ENCODE assay signal across 19 mouse cellular contexts in genomic region chr17:14394861-14395260, GRCm38 (mm10).
DNase-seq lines count a peak whose midpoint lies in the region; ATAC-seq and TF ChIP-seq lines count a peak whose summit lies in the region.
"Had no signal": no experiment of that assay in that cellular context is flagged by ENCODE, and none has a peak within 500 bp of the region (broad histone marks: within the 10 kb centered on the region; RNA-seq: fewer than 3 reads in every experiment).

No protein-coding gene starts in this region.

- DNase-seq in kidney, adult 11 months = peak; percentile 6
- peak; percentile 29 for DNase-seq in kidney, postnatal 10 days
- DNase-seq in Muller cell, postnatal 12 days (ENCODE audit: inconsistent ontology term) = peak; percentile 67
- DNase-seq in brain, embryonic 14.5 days (ENCODE audit: low read depth) = peak; percentile 19
- DNase-seq in layer of hippocampus, adult 11-12 months (ENCODE audit: low spot score) = no peak
- DNase-seq in left cerebral cortex, adult 11 months (ENCODE audit: low spot score) = no peak
- DNase-seq: adrenal gland, adult 8-10 months; adrenal gland, postnatal 36 days; cerebellum, adult 11-12 months; cerebellum, adult 9-11 months; cerebellum, postnatal 36 days; gastrocnemius, postnatal 36 days; heart, adult 11 months; heart, postnatal 36 days had no signal

- no peak overlapping the region for H3K9ac ChIP-seq in kidney, embryonic 15.5 days
- H3K9ac ChIP-seq in kidney, embryonic 14.5 days (ENCODE audit: low read depth, low read length) = no peak overlapping the region
- H3K9ac ChIP-seq: forebrain, embryonic 15.5 days; heart, embryonic 13.5 days; hindbrain, embryonic 12.5 days had no signal

- H3K4me3 ChIP-seq in kidney, embryonic 15.5 days (replicated peaks) = no peak overlapping the region
- H3K4me3 ChIP-seq in kidney, embryonic 14.5 days (ENCODE audit: low read length) = no peak overlapping the region
- H3K4me3 ChIP-seq: forebrain, embryonic 15.5 days; heart, embryonic 13.5 days; hindbrain, embryonic 12.5 days had no signal

- peaks cover 13% of the 10 kb centered on the region; the same call in 1 of the 2 replicates for H3K4me1 ChIP-seq in kidney, embryonic 15.5 days
- no peaks in the 10 kb centered on the region for H3K4me1 ChIP-seq in kidney, embryonic 14.5 days (ENCODE audit: control insufficient read depth, insufficient read depth, low read length)
- H3K4me1 ChIP-seq: forebrain, embryonic 15.5 days; hindbrain, embryonic 12.5 days had no signal

- no peak for ATAC-seq in kidney, embryonic 15.5 days (replicated peaks; ENCODE audit: low FRiP score)
- no peak for ATAC-seq in kidney, embryonic 14.5 days (ENCODE audit: low FRiP score, low TSS enrichment)
- ATAC-seq: forebrain, embryonic 15.5 days had no signal

- WGBS in kidney, embryonic 15.5 days = 53% methylated on average over 5 of the region's 5 CpGs
- WGBS in kidney, embryonic 14.5 days = 61% methylated on average over 5 of the region's 5 CpGs

- H3K36me3 ChIP-seq in kidney, embryonic 15.5 days = no peaks in the 10 kb centered on the region
- H3K36me3 ChIP-seq in kidney, embryonic 14.5 days (ENCODE audit: control insufficient read depth, insufficient read depth, low read length) = no peaks in the 10 kb centered on the region
- H3K36me3 ChIP-seq: forebrain, embryonic 15.5 days; heart, embryonic 13.5 days; hindbrain, embryonic 12.5 days had no signal

- H3K27me3 ChIP-seq in kidney, embryonic 15.5 days = no peaks in the 10 kb centered on the region
- H3K27me3 ChIP-seq in kidney, embryonic 14.5 days (ENCODE audit: control insufficient read depth, insufficient read depth, low read length) = no peaks in the 10 kb centered on the region
- H3K27me3 ChIP-seq: forebrain, embryonic 15.5 days; hindbrain, embryonic 12.5 days had no signal

- no peak overlapping the region for H3K4me2 ChIP-seq in kidney, embryonic 15.5 days
- H3K4me2 ChIP-seq in kidney, embryonic 14.5 days (replicated peaks; ENCODE audit: low read depth, low read length) = no peak overlapping the region
- H3K4me2 ChIP-seq: forebrain, embryonic 15.5 days; heart, embryonic 13.5 days; hindbrain, embryonic 12.5 days had no signal

- no peak for TF ChIP-seq POLR2A in brain, embryonic 14.5 days (IDR thresholded peaks at IDR 0.05; ENCODE audit: borderline replicate concordance, extremely low read depth, insufficient read depth, insufficient read length, poor library complexity, severe bottlenecking)

- no peaks in the 10 kb centered on the region for H3K9me3 ChIP-seq in kidney, embryonic 15.5 days (replicated peaks)
- no peaks in the 10 kb centered on the region for H3K9me3 ChIP-seq in kidney, embryonic 14.5 days (ENCODE audit: control insufficient read depth, low read length)
- H3K9me3 ChIP-seq: forebrain, embryonic 15.5 days; heart, embryonic 13.5 days; hindbrain, embryonic 12.5 days had no signal

- TF ChIP-seq CTCF in brain, embryonic 14.5 days (IDR thresholded peaks at IDR 0.05; ENCODE audit: borderline replicate concordance, extremely low read depth, insufficient read depth, insufficient read length) = no peak

- H3K27ac ChIP-seq in kidney, embryonic 15.5 days = no peak overlapping the region
- H3K27ac ChIP-seq in kidney, embryonic 14.5 days (ENCODE audit: low read depth, low read length) = no peak overlapping the region
- H3K27ac ChIP-seq: forebrain, embryonic 15.5 days; heart, embryonic 13.5 days; hindbrain, embryonic 12.5 days had no signal

Comparison
In these comparisons a context has a peak if more than half of its experiments do, and no peak if none do; other contexts are left out.
1. DNase-seq: peak in kidney, adult 11 months (single experiment), kidney, postnatal 10 days (single experiment), Muller cell, postnatal 12 days (single experiment) and brain, embryonic 14.5 days (single experiment); none in layer of hippocampus, adult 11-12 months (single experiment) and left cerebral cortex, adult 11 months (single experiment).